Mouse (Mus musculus): ENCODE data around the gene Tymp.
A peak's percentile ranks its signal among the peaks of the same experiment; 100 is the strongest.

The Tymp gene

GRCm38 (mm10) chr15:89373762-89374248, 3.0 kb downstream of the Tymp start, which contains the start of gene Sco2:
Sco2 (minus strand) TSS chr15:89373846.
- DNase-seq, result peak; percentile 93 to 97

- peak; percentile 91 to 92 for DNase-seq
Observed at GRCm38 (mm10) chr15:89373027-89373761, 3.6 kb downstream of the Tymp start.

GRCm38 (mm10) chr15:89372536-89372935, 4.3 kb downstream of the Tymp start:
- peak in 1 of 2 experiments; percentile 29 for DNase-seq

GRCm38 (mm10) chr15:89372068-89372467, 4.8 kb downstream of the Tymp start:
- no peak for DNase-seq

- DNase-seq, result no peak
Observed at GRCm38 (mm10) chr15:89365141-89365551, 11.7 kb downstream of the Tymp start.

- no peak for DNase-seq
Observed at GRCm38 (mm10) chr15:89363051-89363450, 13.8 kb downstream of the Tymp start.

GRCm38 (mm10) chr15:89358784-89359183, 18.1 kb downstream of the Tymp start:
- no peak for DNase-seq

GRCm38 (mm10) chr15:89356372-89356771, 20.5 kb downstream of the Tymp start:
- peak; percentile 80 to 85 for DNase-seq

- peak; percentile 98 for DNase-seq
Observed at GRCm38 (mm10) chr15:89355241-89356187, 21.3 kb downstream of the Tymp start, which contains the start of the genes Lmf2 and Ncaph2. Lmf2 (minus strand) TSS chr15:89355659. Ncaph2 (plus strand) TSS chr15:89355719.

- DNase-seq, result peak in 1 of 2 experiments; percentile 38
Observed at GRCm38 (mm10) chr15:89354455-89354854, 22.4 kb downstream of the Tymp start.

GRCm38 (mm10) chr15:89353837-89354236, 23.0 kb downstream of the Tymp start:
- peak in 1 of 2 experiments; percentile 33 for DNase-seq

- no peak for DNase-seq
Observed at GRCm38 (mm10) chr15:89352795-89353194, 24.0 kb downstream of the Tymp start.

GRCm38 (mm10) chr15:89352054-89352453, 24.8 kb downstream of the Tymp start:
- DNase-seq, result no peak

- DNase-seq, result no peak
Observed at GRCm38 (mm10) chr15:89351302-89351701, 25.5 kb downstream of the Tymp start.

GRCm38 (mm10) chr15:89350447-89350846, 26.4 kb downstream of the Tymp start:
- peak in 1 of 2 experiments; percentile 31 for DNase-seq

GRCm38 (mm10) chr15:89343325-89343724, 33.5 kb downstream of the Tymp start:
- DNase-seq, result peak in 1 of 2 experiments; percentile 14

- DNase-seq, result no peak
Observed at GRCm38 (mm10) chr15:89341678-89342077, 35.2 kb downstream of the Tymp start.

- no peak for DNase-seq
Observed at GRCm38 (mm10) chr15:89340136-89340535, 36.7 kb downstream of the Tymp start.

GRCm38 (mm10) chr15:89339696-89340095, 37.1 kb downstream of the Tymp start:
- no peak for DNase-seq

- DNase-seq, result peak in 1 of 2 experiments; percentile 59
Observed at GRCm38 (mm10) chr15:89336422-89336821, 40.4 kb downstream of the Tymp start.

- DNase-seq, result peak; percentile 40 to 62
Observed at GRCm38 (mm10) chr15:89334774-89335537, 41.9 kb downstream of the Tymp start.

- peak; percentile 75 to 88 for DNase-seq
Observed at GRCm38 (mm10) chr15:89334271-89334670, 42.6 kb downstream of the Tymp start, which contains the start of gene Miox. Miox (plus strand) TSS chr15:89334398.

Measured in kidney, postnatal 25 days (tissue).